Mouse (Mus musculus): ENCODE results near the gene Lrrfip1. TPM values are rescaled to one million over a fixed set of nuclear protein-coding genes. Genes with fewer than 3 reads are reported as not detected.

The Lrrfip1 gene
- polyA plus RNA-seq, 1 experiment from 2014 or later: 26.2 TPM

DNA sequence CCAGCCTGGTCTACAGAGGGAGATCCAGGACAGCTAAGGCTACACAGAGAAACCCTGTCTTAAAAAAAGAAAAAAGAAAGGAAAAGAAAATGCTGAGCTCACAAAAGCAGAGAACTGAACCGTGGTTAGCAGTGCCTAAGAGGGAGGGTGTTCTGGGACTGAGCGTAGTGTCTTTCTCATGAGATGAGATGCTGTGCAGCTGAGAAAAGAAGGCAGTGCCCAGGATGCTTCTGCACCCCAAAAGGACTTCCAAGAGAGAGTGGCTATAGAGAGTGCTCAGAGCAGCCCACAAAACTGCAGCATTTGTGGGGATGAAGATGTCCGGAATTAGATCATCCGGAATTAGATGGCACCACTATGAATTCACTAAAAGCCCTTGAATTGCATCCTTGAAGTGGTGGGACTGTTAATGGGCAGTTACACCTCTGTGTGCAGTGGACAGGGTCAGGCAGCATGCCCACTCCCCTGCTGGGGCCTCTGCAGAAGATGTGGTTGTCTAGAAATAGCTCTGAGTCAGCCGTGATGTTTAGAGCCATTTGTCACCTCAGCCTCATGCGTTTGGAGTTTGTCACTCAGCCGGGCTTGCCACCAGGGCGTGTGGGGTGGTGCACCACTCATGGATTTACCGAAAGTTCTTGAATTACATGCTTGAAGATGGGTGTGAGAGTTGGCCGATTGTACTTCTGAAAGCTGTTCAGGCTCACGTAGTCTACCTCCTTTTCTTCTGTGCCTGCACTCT, 23.8 kb downstream of the Lrrfip1 start:
- no peak for ATAC-seq (ENCODE audit: insufficient number of reproducible peaks, low FRiP score, low TSS enrichment, low read depth)
- H3K9ac ChIP-seq (ENCODE audit: low read length): no peak overlapping the region
- 78% methylated on average over 11 of the region's 11 CpGs for WGBS
- DNase-seq (ENCODE audit: low spot score): no peak
- H3K4me2 ChIP-seq (ENCODE audit: low read depth, severe bottlenecking): no peak overlapping the region
- no peak overlapping the region for H3K27ac ChIP-seq (replicated peaks; ENCODE audit: low read depth, low read length)
- H3K4me3 ChIP-seq (ENCODE audit: low read depth, low read length): no peak overlapping the region
- H3K27me3 ChIP-seq (ENCODE audit: control insufficient read depth, insufficient read depth, low read length): no peaks in the 10 kb centered on the region
- H3K4me1 ChIP-seq (ENCODE audit: control insufficient read depth, insufficient read depth, low read length): no peaks in the 10 kb centered on the region
- no peaks in the 10 kb centered on the region for H3K9me3 ChIP-seq (ENCODE audit: control insufficient read depth, low read length)
- no peaks in the 10 kb centered on the region for H3K36me3 ChIP-seq (ENCODE audit: control insufficient read depth, insufficient read depth, low read length)

DNA sequence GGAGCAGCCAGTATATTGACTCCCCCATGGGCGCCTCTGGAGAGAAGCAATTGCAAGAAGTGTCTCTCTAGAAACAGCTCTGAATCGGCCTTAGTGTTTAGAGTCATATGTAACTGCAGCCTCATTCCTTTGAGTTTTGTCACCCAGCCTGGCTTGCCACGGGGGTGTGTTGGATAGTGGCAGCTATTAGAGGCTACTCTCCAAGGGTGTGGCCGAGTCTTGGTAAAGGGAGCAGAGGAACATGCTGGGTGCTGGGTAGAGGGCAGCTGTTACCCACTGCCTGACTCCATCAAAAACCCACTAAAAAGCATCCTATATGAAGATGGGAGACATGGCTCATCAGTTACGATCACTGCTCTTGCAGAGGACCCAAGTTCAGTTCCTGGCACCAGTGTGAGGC, 24.7 kb downstream of the Lrrfip1 start:
- no peak for ATAC-seq (ENCODE audit: insufficient number of reproducible peaks, low FRiP score, low TSS enrichment, low read depth)
- Histone ChIP-seq H3K36me3 (ENCODE audit: control insufficient read depth, insufficient read depth, low read length) (no peaks in the 10 kb centered on the region), H3K4me2 (ENCODE audit: low read depth, severe bottlenecking) (no peak overlapping the region), H3K4me3 (ENCODE audit: low read depth, low read length) (no peak overlapping the region), H3K9me3 (ENCODE audit: control insufficient read depth, low read length) (no peaks in the 10 kb centered on the region), H3K4me1 (ENCODE audit: control insufficient read depth, insufficient read depth, low read length) (no peaks in the 10 kb centered on the region), H3K9ac (ENCODE audit: low read length) (no peak overlapping the region), H3K27ac (replicated peaks; ENCODE audit: low read depth, low read length) (no peak overlapping the region), H3K27me3 (ENCODE audit: control insufficient read depth, insufficient read depth, low read length) (no peaks in the 10 kb centered on the region)
- DNase-seq (ENCODE audit: low spot score): no peak
- 70% methylated on average over 5 of the region's 5 CpGs for WGBS

GRCm38 (mm10) chr1:91023960-91024359, 25.4 kb downstream of the Lrrfip1 start:
- 90% methylated on average over 9 of the region's 9 CpGs for WGBS
- no peak for ATAC-seq (ENCODE audit: insufficient number of reproducible peaks, low FRiP score, low TSS enrichment, low read depth)
- no peak overlapping the region for H3K4me2 ChIP-seq (ENCODE audit: low read depth, severe bottlenecking)
- no peak overlapping the region for H3K27ac ChIP-seq (replicated peaks; ENCODE audit: low read depth, low read length)
- no peaks in the 10 kb centered on the region for H3K4me1 ChIP-seq (ENCODE audit: control insufficient read depth, insufficient read depth, low read length)
- H3K27me3 ChIP-seq (ENCODE audit: control insufficient read depth, insufficient read depth, low read length): no peaks in the 10 kb centered on the region
- H3K36me3 ChIP-seq (ENCODE audit: control insufficient read depth, insufficient read depth, low read length): no peaks in the 10 kb centered on the region
- H3K4me3 ChIP-seq (ENCODE audit: low read depth, low read length): no peak overlapping the region
- H3K9me3 ChIP-seq (ENCODE audit: control insufficient read depth, low read length): no peaks in the 10 kb centered on the region
- no peak for DNase-seq (ENCODE audit: low spot score)
- H3K9ac ChIP-seq (ENCODE audit: low read length): no peak overlapping the region

- Histone ChIP-seq H3K4me1 (ENCODE audit: control insufficient read depth, insufficient read depth, low read length) (no peaks in the 10 kb centered on the region), H3K27me3 (ENCODE audit: control insufficient read depth, insufficient read depth, low read length) (no peaks in the 10 kb centered on the region), H3K4me3 (ENCODE audit: low read depth, low read length) (no peak overlapping the region), H3K36me3 (ENCODE audit: control insufficient read depth, insufficient read depth, low read length) (no peaks in the 10 kb centered on the region), H3K27ac (replicated peaks; ENCODE audit: low read depth, low read length) (no peak overlapping the region), H3K9me3 (ENCODE audit: control insufficient read depth, low read length) (no peaks in the 10 kb centered on the region), H3K9ac (ENCODE audit: low read length) (no peak overlapping the region), H3K4me2 (ENCODE audit: low read depth, severe bottlenecking) (no peak overlapping the region)
- 79% methylated on average over 3 of the region's 3 CpGs for WGBS
- ATAC-seq (ENCODE audit: insufficient number of reproducible peaks, low FRiP score, low TSS enrichment, low read depth) (no peak), DNase-seq (ENCODE audit: low spot score) (no peak)
Observed at GRCm38 (mm10) chr1:91024464-91024863, 25.9 kb downstream of the Lrrfip1 start.

- Histone ChIP-seq H3K9me3 (ENCODE audit: control insufficient read depth, low read length) (no peaks in the 10 kb centered on the region), H3K27ac (replicated peaks; ENCODE audit: low read depth, low read length) (no peak overlapping the region), H3K9ac (ENCODE audit: low read length) (no peak overlapping the region), H3K36me3 (ENCODE audit: control insufficient read depth, insufficient read depth, low read length) (no peaks in the 10 kb centered on the region), H3K4me2 (ENCODE audit: low read depth, severe bottlenecking) (no peak overlapping the region), H3K4me3 (ENCODE audit: low read depth, low read length) (no peak overlapping the region), H3K4me1 (ENCODE audit: control insufficient read depth, insufficient read depth, low read length) (no peaks in the 10 kb centered on the region), H3K27me3 (ENCODE audit: control insufficient read depth, insufficient read depth, low read length) (no peaks in the 10 kb centered on the region)
- no peak for ATAC-seq (ENCODE audit: insufficient number of reproducible peaks, low FRiP score, low TSS enrichment, low read depth)
- DNase-seq (ENCODE audit: low spot score): no peak
- WGBS: 92% methylated on average over 2 of the region's 2 CpGs
Observed at GRCm38 (mm10) chr1:91026945-91027344, 28.4 kb downstream of the Lrrfip1 start.

DNA sequence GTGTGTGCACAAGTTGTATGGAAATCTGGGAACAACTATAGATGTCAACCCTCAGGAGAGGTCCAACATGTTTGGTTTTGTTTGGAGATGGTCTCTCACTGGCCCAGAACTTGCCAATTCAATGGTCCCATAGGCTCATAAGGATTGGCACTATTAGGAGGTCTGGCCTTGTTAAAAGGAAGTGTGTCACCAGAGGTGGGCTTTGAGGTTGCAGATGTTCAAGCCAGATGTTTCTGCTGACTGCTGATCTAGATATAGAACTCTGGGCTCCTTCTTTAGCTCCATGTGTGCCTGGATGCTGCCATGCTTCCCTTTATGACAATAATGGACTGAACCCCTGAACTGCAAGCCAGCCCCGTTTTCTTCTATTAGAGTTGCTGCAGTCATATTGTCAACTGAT, 31.8 kb downstream of the Lrrfip1 start:
- no peak overlapping the region for H3K9ac ChIP-seq (ENCODE audit: low read length)
- ATAC-seq (ENCODE audit: insufficient number of reproducible peaks, low FRiP score, low TSS enrichment, low read depth): no peak
- no peak overlapping the region for H3K27ac ChIP-seq (replicated peaks; ENCODE audit: low read depth, low read length)
- no peaks in the 10 kb centered on the region for H3K27me3 ChIP-seq (ENCODE audit: control insufficient read depth, insufficient read depth, low read length)
- H3K4me2 ChIP-seq (ENCODE audit: low read depth, severe bottlenecking): no peak overlapping the region
- no peaks in the 10 kb centered on the region for H3K36me3 ChIP-seq (ENCODE audit: control insufficient read depth, insufficient read depth, low read length)
- WGBS: 80% methylated on average over 1 of the region's 1 CpGs
- no peak for DNase-seq (ENCODE audit: low spot score)
- H3K4me1 ChIP-seq (ENCODE audit: control insufficient read depth, insufficient read depth, low read length): no peaks in the 10 kb centered on the region
- H3K9me3 ChIP-seq (ENCODE audit: control insufficient read depth, low read length): no peaks in the 10 kb centered on the region
- no peak overlapping the region for H3K4me3 ChIP-seq (ENCODE audit: low read depth, low read length)

DNA sequence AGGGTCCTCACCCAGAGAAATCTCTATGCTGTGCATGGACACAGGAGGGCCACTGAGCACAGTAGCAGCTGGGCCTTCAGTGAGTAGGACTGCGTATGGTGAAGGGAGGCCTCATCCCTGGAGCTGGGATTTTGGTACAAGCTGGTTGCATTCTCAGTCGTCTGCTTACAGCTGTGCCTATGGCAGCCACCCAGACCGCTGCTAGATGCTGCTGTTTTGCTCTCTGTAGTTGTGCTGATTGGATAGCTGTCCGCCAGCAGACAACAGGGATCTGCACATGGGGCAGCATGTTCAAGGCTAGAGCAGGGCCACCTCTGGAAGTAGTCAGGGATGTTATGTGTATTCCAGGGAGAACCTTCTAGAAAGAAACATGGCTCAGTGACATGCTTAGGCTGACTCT, 33.0 kb downstream of the Lrrfip1 start:
- H3K4me1 ChIP-seq (ENCODE audit: control insufficient read depth, insufficient read depth, low read length): no peaks in the 10 kb centered on the region
- 74% methylated on average over 4 of the region's 4 CpGs for WGBS
- no peaks in the 10 kb centered on the region for H3K9me3 ChIP-seq (ENCODE audit: control insufficient read depth, low read length)
- H3K9ac ChIP-seq (ENCODE audit: low read length): no peak overlapping the region
- H3K4me2 ChIP-seq (ENCODE audit: low read depth, severe bottlenecking): no peak overlapping the region
- DNase-seq (ENCODE audit: low spot score) (no peak), ATAC-seq (ENCODE audit: insufficient number of reproducible peaks, low FRiP score, low TSS enrichment, low read depth) (no peak)
- H3K27me3 ChIP-seq (ENCODE audit: control insufficient read depth, insufficient read depth, low read length): no peaks in the 10 kb centered on the region
- H3K4me3 ChIP-seq (ENCODE audit: low read depth, low read length): no peak overlapping the region
- no peak overlapping the region for H3K27ac ChIP-seq (replicated peaks; ENCODE audit: low read depth, low read length)
- no peaks in the 10 kb centered on the region for H3K36me3 ChIP-seq (ENCODE audit: control insufficient read depth, insufficient read depth, low read length)

DNA sequence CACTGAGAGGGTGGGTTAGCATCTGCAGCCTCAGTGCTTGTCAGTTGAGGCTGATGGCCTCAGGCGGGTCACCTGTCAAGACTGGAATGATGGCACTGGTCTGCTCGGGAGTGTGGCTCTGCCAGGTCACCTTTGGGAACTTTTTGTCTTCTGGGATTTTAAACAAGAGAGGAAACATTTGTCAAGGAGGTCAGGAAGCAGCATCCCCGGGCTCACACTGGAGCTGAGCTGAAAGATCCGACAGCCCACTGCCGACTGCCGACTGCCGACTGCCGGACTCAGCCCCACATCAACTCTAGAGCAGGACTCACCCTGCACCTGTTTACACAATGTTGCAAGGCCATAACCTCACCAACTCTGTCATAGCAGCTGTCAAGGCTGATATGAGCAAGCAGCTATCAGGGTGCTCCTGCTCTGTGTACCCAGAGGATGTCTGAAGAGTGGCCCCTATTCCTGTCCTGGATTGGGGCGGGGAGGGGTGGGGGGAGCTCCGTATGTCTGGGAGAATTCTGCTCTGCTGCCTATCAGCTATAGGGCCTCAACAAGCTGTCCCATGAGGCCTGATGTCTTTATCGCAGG, 33.9 kb downstream of the Lrrfip1 start:
- WGBS: 69% methylated on average over 11 of the region's 11 CpGs
- no peak overlapping the region for H3K4me2 ChIP-seq (ENCODE audit: low read depth, severe bottlenecking)
- H3K9me3 ChIP-seq (ENCODE audit: control insufficient read depth, low read length): no peaks in the 10 kb centered on the region
- H3K36me3 ChIP-seq (ENCODE audit: control insufficient read depth, insufficient read depth, low read length): no peaks in the 10 kb centered on the region
- DNase-seq (ENCODE audit: low spot score) (no peak), ATAC-seq (ENCODE audit: insufficient number of reproducible peaks, low FRiP score, low TSS enrichment, low read depth) (no peak)
- H3K27me3 ChIP-seq (ENCODE audit: control insufficient read depth, insufficient read depth, low read length): no peaks in the 10 kb centered on the region
- no peak overlapping the region for H3K27ac ChIP-seq (replicated peaks; ENCODE audit: low read depth, low read length)
- no peak overlapping the region for H3K4me3 ChIP-seq (ENCODE audit: low read depth, low read length)
- no peaks in the 10 kb centered on the region for H3K4me1 ChIP-seq (ENCODE audit: control insufficient read depth, insufficient read depth, low read length)
- no peak overlapping the region for H3K9ac ChIP-seq (ENCODE audit: low read length)

DNA sequence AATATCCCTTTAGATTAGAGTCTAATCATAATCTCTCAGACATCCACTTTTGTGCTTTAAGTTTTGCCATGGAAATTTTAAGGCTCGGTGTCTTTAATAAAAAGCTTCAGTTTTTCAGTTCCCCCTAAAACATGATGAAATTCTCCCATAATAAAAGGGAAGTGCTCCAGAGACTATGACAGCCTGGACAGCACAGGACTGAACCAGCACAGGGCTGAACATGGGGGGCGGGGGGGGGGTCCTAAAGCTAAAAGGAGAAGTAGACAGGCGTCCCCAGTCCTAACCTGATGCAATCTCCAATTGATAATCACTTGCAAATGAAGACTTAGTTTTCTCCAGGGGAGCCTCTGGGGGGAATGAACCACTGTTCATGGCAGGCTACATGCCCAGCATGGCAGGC, 36.0 kb downstream of the Lrrfip1 start:
- Histone ChIP-seq H3K9ac (ENCODE audit: low read length) (no peak overlapping the region), H3K4me1 (ENCODE audit: control insufficient read depth, insufficient read depth, low read length) (peaks cover 3% of the 10 kb centered on the region; the same call in 1 of the 2 replicates), H3K9me3 (ENCODE audit: control insufficient read depth, low read length) (no peaks in the 10 kb centered on the region), H3K36me3 (ENCODE audit: control insufficient read depth, insufficient read depth, low read length) (no peaks in the 10 kb centered on the region), H3K27ac (replicated peaks; ENCODE audit: low read depth, low read length) (no peak overlapping the region), H3K27me3 (ENCODE audit: control insufficient read depth, insufficient read depth, low read length) (no peaks in the 10 kb centered on the region), H3K4me2 (ENCODE audit: low read depth, severe bottlenecking) (no peak overlapping the region), H3K4me3 (ENCODE audit: low read depth, low read length) (no peak overlapping the region)
- DNase-seq (ENCODE audit: low spot score) (no peak), ATAC-seq (ENCODE audit: insufficient number of reproducible peaks, low FRiP score, low TSS enrichment, low read depth) (no peak)
- WGBS: 86% methylated on average over 3 of the region's 3 CpGs
